Mouse (Mus musculus): Measurements from ENCODE around the gene Gm4305. TPM values are rescaled to one million over a fixed set of nuclear protein-coding genes. Genes with fewer than 3 reads are reported as not detected.

The Gm4305 gene
- not detected for total RNA-seq (2023)

DNA sequence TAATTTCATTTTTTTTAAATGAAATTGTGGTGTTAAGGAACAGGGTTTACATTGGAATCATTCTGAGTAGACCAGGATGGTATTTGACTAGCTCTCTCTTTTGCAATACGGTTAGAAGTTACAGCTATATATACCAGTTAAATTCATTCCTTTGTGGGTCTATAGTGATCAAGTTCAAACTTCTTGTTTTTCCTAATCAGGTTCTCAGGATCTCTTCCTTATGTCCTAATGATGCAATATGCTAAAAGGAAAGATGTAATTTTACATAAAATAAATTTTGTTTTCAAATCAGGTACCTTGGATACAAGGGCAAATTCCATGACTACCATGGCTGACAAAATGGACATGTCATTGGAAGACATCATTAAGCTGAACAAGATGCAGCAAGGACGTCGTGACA is at the start of gene Gm4305:
Gm4305 (plus strand) TSS at position 301 of the 400 bp plus-strand sequence.

DNA sequence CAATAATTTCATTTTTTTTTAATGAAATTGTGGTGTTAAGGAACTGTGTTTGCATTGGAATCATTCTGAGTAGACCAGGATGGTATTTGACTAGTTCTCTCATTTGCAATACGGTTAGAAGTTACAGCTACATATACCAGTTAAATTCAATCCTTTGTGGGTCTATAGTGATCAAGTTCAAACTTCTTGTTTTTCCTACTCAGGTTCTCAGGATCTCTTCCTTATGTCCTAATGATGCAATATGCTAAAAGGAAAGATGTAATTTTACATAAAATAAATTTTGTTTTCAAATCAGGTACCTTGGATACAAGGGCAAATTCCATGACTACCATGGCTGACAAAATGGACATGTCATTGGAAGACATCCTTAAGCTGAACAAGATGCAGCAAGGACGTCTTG is 15.5 kb upstream of the Gm4305 start, which contains the start of gene Gm4301:
Gm4301 (plus strand) TSS at position 301 of the 400 bp plus-strand sequence.

GRCm38 (mm10) chr10:100340536-100340935 is 10.4 kb upstream of the Gm4305 start, which contains the start of gene Gm4302:
TSS of gene Gm4302 (plus strand) at chr10:100340836.

DNA sequence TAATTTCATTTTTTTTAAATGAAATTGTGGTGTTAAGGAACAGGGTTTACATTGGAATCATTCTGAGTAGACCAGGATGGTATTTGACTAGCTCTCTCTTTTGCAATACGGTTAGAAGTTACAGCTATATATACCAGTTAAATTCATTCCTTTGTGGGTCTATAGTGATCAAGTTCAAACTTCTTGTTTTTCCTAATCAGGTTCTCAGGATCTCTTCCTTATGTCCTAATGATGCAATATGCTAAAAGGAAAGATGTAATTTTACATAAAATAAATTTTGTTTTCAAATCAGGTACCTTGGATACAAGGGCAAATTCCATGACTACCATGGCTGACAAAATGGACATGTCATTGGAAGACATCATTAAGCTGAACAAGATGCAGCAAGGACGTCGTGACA is 5.2 kb upstream of the Gm4305 start, which contains the start of gene Gm4303:
Gm4303 (plus strand) TSS at position 301 of the 400 bp plus-strand sequence.

GRCm38 (mm10) chr10:100361038-100361437 is 10.1 kb downstream of the Gm4305 start, which contains the start of gene Gm4307:
TSS of gene Gm4307 (plus strand) at chr10:100361338.

GRCm38 (mm10) chr10:100382460-100382859 is 31.6 kb downstream of the Gm4305 start, which contains the start of gene Gm4312:
TSS of gene Gm4312 (minus strand) at chr10:100382560.

Other genes with a start within 250 kb of the Gm4305 start
- not detected for gene Gm4301, start 15.4 kb upstream of the Gm4305 start, total RNA-seq (2023)
- not detected for gene Gm4302, start 10.3 kb upstream of the Gm4305 start, total RNA-seq (2023)
- not detected for gene Gm4303, start 5.1 kb upstream of the Gm4305 start, total RNA-seq (2023)
- gene Gm4307, start 10.2 kb downstream of the Gm4305 start, total RNA-seq (2023), result not detected
- gene Gm4312, start 31.5 kb downstream of the Gm4305 start, total RNA-seq (2023), result not detected
- 10 to 100 TPM; 11.7 to 12.5 TPM for gene Tmtc3, start 136.3 kb downstream of the Gm4305 start, total RNA-seq (2023)
- gene Cep290, start 136.5 kb downstream of the Gm4305 start, total RNA-seq (2023), result 1 to 10 TPM; 5.3 to 6.7 TPM
- 1 to 10 TPM; 3.3 to 6.6 TPM for gene 4930430F08Rik, start 239.3 kb downstream of the Gm4305 start, total RNA-seq (2023)
- gene 1700017N19Rik, start 239.4 kb downstream of the Gm4305 start, total RNA-seq (2023), result not detected